Mouse (Mus musculus) spleen, adult 2 months (tissue): Measurements from ENCODE around the gene Coq9.

Experiments used
- CTCF ChIP-seq: fragments of 200-500 bp; IDR thresholded peaks from 2 replicates; pipeline ENCODE4 v1.5.1; 2011; ENCODE audit warnings: mild to moderate bottlenecking, inconsistent platforms; ENCODE audit not compliant: insufficient read depth, insufficient read length, insufficient replicate concordance; ENCODE audit errors: extremely low read depth
- POLR2A ChIP-seq: fragments of 200-500 bp; IDR thresholded peaks from 2 replicates; pipeline ENCODE4 v1.6.1; 2011; ENCODE audit warnings: low read depth, low read length, inconsistent platforms

GRCm38 (mm10) chr8:94901031-94901430 is 62.9 kb downstream of the Coq9 start:
- TF ChIP-seq CTCF (no peak), POLR2A (no peak)
